Mouse (Mus musculus) G1E (cell line): Measurements from ENCODE around the gene Slc36a4.

ENCODE experiments used
- CTCF ChIP-seq: IDR thresholded peaks from 2 replicates; pipeline ENCODE4 v1.5.1; 2012; ENCODE audit warnings: low read depth, low read length, inconsistent platforms, mixed read lengths
- POLR2AphosphoS5 ChIP-seq: IDR thresholded peaks from 2 replicates; pipeline ENCODE4 v1.6.1; 2012; ENCODE audit warnings: low read depth, low read length, inconsistent platforms; ENCODE audit not compliant: insufficient replicate concordance
- TAL1 ChIP-seq: conservative IDR thresholded peaks from 2 replicates; pipeline ENCODE4 v1.6.1; 2012; ENCODE audit warnings: low read depth, low read length, inconsistent platforms, mixed read lengths

DNA sequence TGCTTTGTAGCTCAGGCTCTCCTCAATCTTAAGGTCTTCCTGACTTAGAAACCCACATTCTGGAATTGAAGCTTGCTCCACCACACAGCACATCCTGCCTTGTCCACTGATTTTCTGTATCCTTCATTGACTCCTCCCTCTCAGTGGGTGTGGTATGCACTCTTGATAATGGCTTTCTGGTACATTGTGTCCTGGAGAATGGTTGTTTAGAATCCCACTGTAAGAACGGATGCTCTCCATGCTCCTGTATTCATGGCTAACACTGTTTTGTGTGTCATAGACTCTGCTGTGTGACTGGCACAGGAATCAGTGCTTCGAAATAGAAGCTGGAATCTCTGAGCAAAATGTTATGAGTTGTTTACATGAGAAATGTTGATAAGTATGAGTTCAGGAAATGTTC lies 28.0 kb downstream of the Slc36a4 start:
- TF ChIP-seq POLR2AphosphoS5 (no peak), CTCF (no peak), TAL1 (no peak)
